Mouse (Mus musculus) heart, adult 2 months (tissue): ENCODE results near the gene Mprip.
A peak's percentile ranks its signal among the peaks of the same experiment; 100 is the strongest.

Source experiments
- CTCF ChIP-seq: fragments of 200-600 bp; IDR thresholded peaks from 2 replicates; pipeline ENCODE4 v1.8.1; 2022; ENCODE audit warnings: antibody characterized with exemption, mild to moderate bottlenecking, moderate library complexity
- EP300 ChIP-seq: fragments of 200-500 bp; IDR thresholded peaks from 2 replicates; pipeline ENCODE4 v1.6.1; 2011; ENCODE audit warnings: low read depth, low read length, control low read depth; ENCODE audit not compliant: insufficient read depth
- POLR2A ChIP-seq: fragments of 200-500 bp; IDR thresholded peaks from 2 replicates; pipeline ENCODE4 v1.6.1; 2011; ENCODE audit warnings: mild to moderate bottlenecking, low read depth, low read length, control low read depth; ENCODE audit not compliant: insufficient read depth

GRCm38 (mm10) chr11:59664818-59665217 is 3.7 kb downstream of the Mprip start:
- TF ChIP-seq CTCF (no peak), POLR2A (peak; percentile 92), EP300 (peak; percentile 63)
